27 mouse cellular contexts compared by ENCODE assay signal in genomic region chr6:86768938-86769337, GRCm38 (mm10). TPM values are rescaled to one million over a fixed set of nuclear protein-coding genes. Genes with fewer than 3 reads are reported as not detected.
DNase-seq lines count a peak whose midpoint lies in the region; ATAC-seq and TF ChIP-seq lines count a peak whose summit lies in the region.
"Had no signal": no experiment of that assay in that cellular context is flagged by ENCODE, and none has a peak within 500 bp of the region (broad histone marks: within the 10 kb centered on the region; RNA-seq: fewer than 3 reads in every experiment).

No protein-coding gene starts in this region.

- no peak for TF ChIP-seq CTCF in lung, postnatal 0 days (IDR thresholded peaks at IDR 0.05)
- TF ChIP-seq CTCF in lung, adult 2 months (IDR thresholded peaks at IDR 0.05; ENCODE audit: insufficient read depth, low read length), result no peak

- no peaks in the 10 kb centered on the region for H3K36me3 ChIP-seq in kidney, embryonic 15.5 days
- H3K36me3 ChIP-seq in kidney, embryonic 16.5 days (ENCODE audit: insufficient read depth, low read length), result no peaks in the 10 kb centered on the region
- no peaks in the 10 kb centered on the region for H3K36me3 ChIP-seq in lung, postnatal 0 days (ENCODE audit: insufficient read depth, low read length)
- H3K36me3 ChIP-seq: embryonic facial prominence, embryonic 12.5 days; forebrain, embryonic 10.5 days; forebrain, embryonic 15.5 days; heart, embryonic 12.5 days; hindbrain, embryonic 13.5 days; lung, embryonic 15.5 days; midbrain, embryonic 10.5 days; neural tube, embryonic 12.5 days had no signal

- H3K4me2 ChIP-seq in kidney, embryonic 15.5 days, result no peak overlapping the region
- H3K4me2 ChIP-seq in kidney, embryonic 16.5 days (replicated peaks; ENCODE audit: low read depth, low read length), result no peak overlapping the region
- H3K4me2 ChIP-seq in lung, postnatal 0 days (replicated peaks; ENCODE audit: low read depth, low read length), result no peak overlapping the region
- H3K4me2 ChIP-seq: embryonic facial prominence, embryonic 12.5 days; forebrain, embryonic 15.5 days; heart, embryonic 12.5 days; hindbrain, embryonic 13.5 days; lung, embryonic 15.5 days; neural tube, embryonic 12.5 days had no signal

- H3K9me3 ChIP-seq in kidney, embryonic 15.5 days (replicated peaks), result no peaks in the 10 kb centered on the region
- H3K9me3 ChIP-seq in kidney, embryonic 16.5 days (ENCODE audit: low read length), result no peaks in the 10 kb centered on the region
- no peaks in the 10 kb centered on the region for H3K9me3 ChIP-seq in lung, postnatal 0 days (ENCODE audit: low read length)
- H3K9me3 ChIP-seq: embryonic facial prominence, embryonic 12.5 days; forebrain, embryonic 10.5 days; forebrain, embryonic 15.5 days; heart, embryonic 12.5 days; hindbrain, embryonic 13.5 days; lung, embryonic 15.5 days; midbrain, embryonic 10.5 days; neural tube, embryonic 12.5 days had no signal

- TF ChIP-seq EP300 in lung, postnatal 0 days (IDR thresholded peaks at IDR 0.05), result peak; percentile 54; the same call in 1 of the 2 replicates

- intact Hi-C loops in left cerebral cortex, postnatal 25 days (cut with DNase I), result no loop called here

- no peak for TF ChIP-seq POLR2A in lung, adult 2 months (IDR thresholded peaks at IDR 0.05; ENCODE audit: borderline replicate concordance, extremely low read depth, low read depth, low read length)

- 77% methylated on average over 4 of the region's 4 CpGs for WGBS in kidney, embryonic 15.5 days
- 72% methylated on average over 4 of the region's 4 CpGs for WGBS in kidney, embryonic 16.5 days
- 69% methylated on average over 4 of the region's 4 CpGs for WGBS in lung, postnatal 0 days
- WGBS in lung, adult 2 months, result 82% methylated on average over 4 of the region's 4 CpGs

- H3K9ac ChIP-seq in kidney, embryonic 15.5 days, result no peak overlapping the region
- H3K9ac ChIP-seq in kidney, embryonic 16.5 days (replicated peaks; ENCODE audit: low read length), result no peak overlapping the region
- H3K9ac ChIP-seq in lung, postnatal 0 days (replicated peaks; ENCODE audit: low read depth), result no peak overlapping the region
- H3K9ac ChIP-seq: embryonic facial prominence, embryonic 12.5 days; forebrain, embryonic 15.5 days; heart, embryonic 12.5 days; hindbrain, embryonic 13.5 days; liver, embryonic 14.5 days; lung, embryonic 15.5 days; neural tube, embryonic 12.5 days had no signal

- ATAC-seq in kidney, embryonic 15.5 days (replicated peaks; ENCODE audit: low FRiP score), result no peak
- no peak; the same call in 1 of the 2 replicates for ATAC-seq in kidney, embryonic 16.5 days (ENCODE audit: low FRiP score, low TSS enrichment)
- ATAC-seq in lung, postnatal 0 days, result peak; percentile 71
- ATAC-seq: forebrain, embryonic 15.5 days had no signal

- no peak overlapping the region for H3K4me3 ChIP-seq in kidney, embryonic 15.5 days (replicated peaks)
- no peak overlapping the region for H3K4me3 ChIP-seq in kidney, embryonic 16.5 days (ENCODE audit: low read length)
- H3K4me3 ChIP-seq in lung, postnatal 0 days (ENCODE audit: low read depth, low read length), result no peak overlapping the region
- H3K4me3 ChIP-seq in lung, adult 2 months (replicated peaks; ENCODE audit: extremely low read depth, low read depth, low read length), result no peak overlapping the region
- H3K4me3 ChIP-seq: embryonic facial prominence, embryonic 12.5 days; forebrain, embryonic 10.5 days; forebrain, embryonic 15.5 days; heart, adult 2 months; heart, embryonic 12.5 days; hindbrain, embryonic 13.5 days; lung, embryonic 15.5 days; midbrain, embryonic 10.5 days; myocyte; neural tube, embryonic 12.5 days had no signal

- peak; percentile 59 for DNase-seq in lung, postnatal 0 days (ENCODE audit: low spot score)
- no peak for DNase-seq in lung, adult 2 months
- peak; percentile 48 for DNase-seq in lung, postnatal 25 days (ENCODE audit: low spot score)
- no peak for DNase-seq in spleen, adult 18-20 months
- DNase-seq in left cerebral cortex, postnatal 25 days (ENCODE audit: low spot score in 2 of 2), result no peak
- DNase-seq: adrenal gland, postnatal 25 days; cerebellum, adult 11-12 months; cerebellum, postnatal 25 days; heart, adult 2 months; heart, postnatal 4 days; kidney, adult 18-20 months; kidney, postnatal 36 days; left cerebral cortex, postnatal 4 days; right cerebral cortex, adult 18-20 months; thymus, postnatal 4 days had no signal

- H3K27ac ChIP-seq in kidney, embryonic 15.5 days, result 0 out of 2 replicates have a peak overlapping the region, but pooled peaks have one; percentile 9
- no peak overlapping the region for H3K27ac ChIP-seq in kidney, embryonic 16.5 days (ENCODE audit: low read length)
- H3K27ac ChIP-seq in lung, postnatal 0 days (ENCODE audit: low read length), result no peak overlapping the region
- H3K27ac ChIP-seq: embryonic facial prominence, embryonic 12.5 days; forebrain, embryonic 10.5 days; forebrain, embryonic 15.5 days; heart, adult 2 months; hindbrain, embryonic 13.5 days; liver, embryonic 14.5 days; lung, embryonic 15.5 days; midbrain, embryonic 10.5 days; neural tube, embryonic 12.5 days had no signal

- no peaks in the 10 kb centered on the region for H3K27me3 ChIP-seq in kidney, embryonic 15.5 days
- no peaks in the 10 kb centered on the region for H3K27me3 ChIP-seq in kidney, embryonic 16.5 days (ENCODE audit: insufficient read depth, low read length)
- no peaks in the 10 kb centered on the region for H3K27me3 ChIP-seq in lung, postnatal 0 days (replicated peaks; ENCODE audit: insufficient read depth, low read length)
- H3K27me3 ChIP-seq: embryonic facial prominence, embryonic 12.5 days; forebrain, embryonic 15.5 days; heart, embryonic 12.5 days; hindbrain, embryonic 13.5 days; lung, embryonic 15.5 days; neural tube, embryonic 12.5 days had no signal

- H3K4me1 ChIP-seq in kidney, embryonic 15.5 days, result 0 out of 2 replicates have a peak, but pooled peaks cover 3% of the 10 kb centered on the region
- H3K4me1 ChIP-seq in kidney, embryonic 16.5 days (ENCODE audit: insufficient read depth, low read length), result no peaks in the 10 kb centered on the region
- H3K4me1 ChIP-seq in lung, postnatal 0 days (ENCODE audit: insufficient read depth, low read depth, low read length), result peaks cover 5% of the 10 kb centered on the region; the same call in 1 of the 2 replicates
- H3K4me1 ChIP-seq in lung, adult 2 months (ENCODE audit: control insufficient read depth, insufficient read depth, low read length), result peaks cover 10% of the 10 kb centered on the region
- H3K4me1 ChIP-seq: embryonic facial prominence, embryonic 12.5 days; forebrain, embryonic 10.5 days; forebrain, embryonic 15.5 days; heart, embryonic 12.5 days; hindbrain, embryonic 13.5 days; midbrain, embryonic 10.5 days; neural tube, embryonic 12.5 days had no signal

RNA-seq across cellular contexts. Expression of gene Anxa4, which starts 24.4 kb away (rescaled TPM):
- polyA plus RNA-seq in kidney, embryonic 15.5 days (2015; fragmentation: Nextera tagmentation; extraction: Ambion mirVana), result 40.0 and 43.8 TPM in 2 replicates
- polyA plus RNA-seq in kidney, embryonic 16.5 days (2015; fragmentation: Nextera tagmentation; extraction: Ambion mirVana), result 50.7 and 59.2 TPM in 2 replicates
- polyA plus RNA-seq in lung, postnatal 0 days (2015; fragmentation: Nextera tagmentation; extraction: Ambion mirVana), result 167 and 208 TPM in 2 replicates
- 76.5 and 110 TPM in 2 replicates for polyA plus RNA-seq in lung, adult 2 months (2012; rRNA removed)
- 1 to 10 TPM; 4.2 to 5.9 TPM for total RNA-seq in left cerebral cortex, postnatal 25 days (2021)

RNA-seq across cellular contexts. Expression of gene Gmcl1, which starts 35.8 kb away (rescaled TPM):
- polyA plus RNA-seq in kidney, embryonic 15.5 days (2015; fragmentation: Nextera tagmentation; extraction: Ambion mirVana), result 34.1 and 35.0 TPM in 2 replicates
- 30.0 and 30.2 TPM in 2 replicates for polyA plus RNA-seq in kidney, embryonic 16.5 days (2015; fragmentation: Nextera tagmentation; extraction: Ambion mirVana)
- 12.2 and 17.7 TPM in 2 replicates for polyA plus RNA-seq in lung, postnatal 0 days (2015; fragmentation: Nextera tagmentation; extraction: Ambion mirVana)
- 8.4 and 8.7 TPM in 2 replicates for polyA plus RNA-seq in lung, adult 2 months (2012; rRNA removed)
- total RNA-seq in left cerebral cortex, postnatal 25 days (2021), result 10 to 100 TPM; 30.7 to 33.9 TPM

Comparison
In these comparisons a context has a peak if more than half of its experiments do, and no peak if none do; other contexts are left out.
1. DNase-seq: peak in lung, postnatal 0 days (single experiment) and lung, postnatal 25 days (single experiment); none in lung, adult 2 months (single experiment), spleen, adult 18-20 months (0 of 2) and left cerebral cortex, postnatal 25 days (0 of 2).